Mouse (Mus musculus) embryonic stem cell, embryonic (primary cell): ENCODE measurements around the gene Usp15.
"Not testable (repeated sequence)": the region's sequence is repeated elsewhere in the genome, so short reads cannot be mapped to it uniquely, and the experiment has no call there.

Experiments used
- CTCF ChIA-PET, 4 experiments: fragments of 300-600 bp in 2 of 4; fragments of 350-600 bp in 2 of 4; sonication (Branson Sonifier 250); formaldehyde crosslinking; loops; one replicate each; lab custom pipeline; 2022; ENCODE audit warnings: inconsistent platforms in 2 of 4; lab: Charles Lee
- POLR2A ChIA-PET, 4 experiments: fragments of 300-600 bp in 2 of 4; fragments of 350-600 bp in 2 of 4; sonication (Branson Sonifier 250); formaldehyde crosslinking; loops; one replicate each; lab custom pipeline; 2022; ENCODE audit warnings: antibody characterized with exemption in 4 of 4, inconsistent platforms in 1 of 4; lab: Charles Lee

The Usp15 gene

GRCm38 (mm10) chr10:123196835-123197559 lies at the start of gene Usp15:
Gene Usp15 (minus strand): TSS chr10:123196995.
- POLR2A ChIA-PET, result interaction anchor here in 2 of 4 experiments (0.5 to 1.3 kb wide), 3 partner anchors 9 to 285 kb away, joined by 3 to 5 read pairs (median 3); no protein-coding TSS in a partner anchor
- CTCF ChIA-PET, result no interaction called here

- CTCF ChIA-PET, result no interaction called here
- POLR2A ChIA-PET, result interaction anchor here in 1 of 4 experiments (0.5 kb wide), 1 partner anchor 437 kb away, joined by 3 read pairs; no protein-coding TSS in a partner anchor
These were observed 32.6 kb upstream of the Usp15 start for GRCm38 (mm10) chr10:123229420-123229819.

GRCm38 (mm10) chr10:123222785-123223184 lies 26.0 kb upstream of the Usp15 start:
- CTCF ChIA-PET, result no interaction called here
- POLR2A ChIA-PET, result no interaction called here

DNA sequence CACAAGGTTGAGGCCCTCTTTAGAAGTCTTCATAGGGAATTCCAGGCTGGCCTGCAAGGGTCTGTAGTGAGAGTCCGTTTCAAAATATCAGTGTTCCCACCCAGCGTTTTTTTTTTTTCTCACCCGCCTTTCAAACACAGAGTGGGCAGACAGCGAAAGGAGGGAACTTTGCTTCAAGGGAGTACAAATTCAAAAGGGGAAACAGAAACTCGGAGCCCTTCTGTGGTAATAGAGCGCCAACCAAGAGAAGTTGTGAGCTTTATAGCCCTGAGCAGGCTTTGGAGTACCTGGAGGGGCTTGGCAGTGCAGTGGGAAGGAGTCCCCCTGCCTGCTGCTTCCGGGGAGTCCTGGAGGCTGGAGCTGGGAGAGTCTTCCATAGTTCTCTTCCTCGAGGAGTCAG lies 12.7 kb upstream of the Usp15 start:
- CTCF ChIA-PET, result interaction anchor here in 1 of 4 experiments (1.3 kb wide), 1 partner anchor 9 kb away, joined by 3 read pairs; no protein-coding TSS in a partner anchor
- POLR2A ChIA-PET, result interaction anchor here in 1 of 4 experiments (0.7 to 1.1 kb wide), 2 partner anchors 12 to 1650 kb away, joined by 3 to 5 read pairs; no protein-coding TSS in a partner anchor

GRCm38 (mm10) chr10:123208336-123208735 lies 11.5 kb upstream of the Usp15 start:
- POLR2A ChIA-PET, result interaction anchor here in 1 of 4 experiments (1.1 to 1.4 kb wide), 2 partner anchors 10 to 44 kb away, joined by 3 to 5 read pairs; no protein-coding TSS in a partner anchor
- CTCF ChIA-PET, result interaction anchor here in 1 of 4 experiments (0.5 to 0.6 kb wide), 2 partner anchors 227 to 401 kb away, joined by 3 to 6 read pairs; no protein-coding TSS in a partner anchor

- POLR2A ChIA-PET, result interaction anchor here in 1 of 4 experiments (0.7 kb wide), 1 partner anchor 9 kb away, joined by 3 read pairs; no protein-coding TSS in a partner anchor
- CTCF ChIA-PET, result no interaction called here
These were observed 9.3 kb upstream of the Usp15 start for GRCm38 (mm10) chr10:123206074-123206473.

- POLR2A ChIA-PET, result interaction anchor here in 1 of 4 experiments (0.7 kb wide), 1 partner anchor 8 kb away, joined by 3 read pairs; no protein-coding TSS in a partner anchor
- CTCF ChIA-PET, result not testable (repeated sequence)
These were observed 8.6 kb upstream of the Usp15 start for GRCm38 (mm10) chr10:123205364-123205763.

DNA sequence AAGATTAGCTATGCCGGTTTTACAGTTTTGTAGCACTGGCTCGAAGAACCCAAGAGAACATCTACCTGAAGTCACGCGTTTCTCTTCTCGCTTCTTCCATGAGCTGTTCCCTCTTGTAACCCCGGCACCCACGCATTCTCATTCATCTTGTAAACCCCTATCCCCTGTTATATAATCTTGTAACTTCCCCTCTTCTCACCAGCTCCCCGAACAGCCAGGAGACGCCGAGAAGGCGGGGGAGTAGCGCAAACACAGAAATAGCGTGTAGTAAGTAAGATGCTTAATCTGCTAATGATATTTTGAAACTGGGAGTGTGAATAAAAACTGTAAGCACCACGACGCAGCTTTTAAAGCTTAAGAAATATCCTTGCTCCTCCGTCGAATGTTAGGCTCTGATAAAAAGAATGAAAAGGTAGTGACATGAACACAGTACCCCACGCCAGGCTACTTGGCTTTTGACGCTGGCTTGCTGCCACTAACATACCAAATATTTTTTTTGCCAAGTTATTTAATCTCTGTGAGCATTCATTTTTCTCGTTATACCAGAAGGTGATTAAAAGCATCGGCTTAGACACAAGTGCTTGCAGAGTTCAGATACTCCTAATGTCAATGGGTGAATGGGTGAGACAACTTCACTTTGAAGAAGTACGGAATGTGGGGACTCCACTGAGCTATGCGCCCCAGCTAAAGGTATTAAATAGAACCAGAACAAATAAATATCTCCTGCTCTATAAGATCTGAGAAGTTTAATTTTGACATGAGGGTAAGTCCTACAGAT lies 5.4 kb upstream of the Usp15 start:
- POLR2A ChIA-PET, result interaction anchor here in 1 of 4 experiments (1.7 kb wide), 1 partner anchor 33 kb away, joined by 4 read pairs; no protein-coding TSS in a partner anchor
- CTCF ChIA-PET, result interaction anchor here in 1 of 4 experiments (1.0 kb wide), 1 partner anchor 52 kb away, joined by 3 read pairs; no protein-coding TSS in a partner anchor

- CTCF ChIA-PET, result interaction anchor here in 1 of 4 experiments (1.0 kb wide), 2 partner anchors 8 to 53 kb away, joined by 3 read pairs; no protein-coding TSS in a partner anchor
- POLR2A ChIA-PET, result interaction anchor here in 2 of 4 experiments (1.0 to 1.7 kb wide), 2 partner anchors 25 to 32 kb away, joined by 3 to 4 read pairs; no protein-coding TSS in a partner anchor
These were observed 4.6 kb upstream of the Usp15 start for GRCm38 (mm10) chr10:123201436-123201835.

DNA sequence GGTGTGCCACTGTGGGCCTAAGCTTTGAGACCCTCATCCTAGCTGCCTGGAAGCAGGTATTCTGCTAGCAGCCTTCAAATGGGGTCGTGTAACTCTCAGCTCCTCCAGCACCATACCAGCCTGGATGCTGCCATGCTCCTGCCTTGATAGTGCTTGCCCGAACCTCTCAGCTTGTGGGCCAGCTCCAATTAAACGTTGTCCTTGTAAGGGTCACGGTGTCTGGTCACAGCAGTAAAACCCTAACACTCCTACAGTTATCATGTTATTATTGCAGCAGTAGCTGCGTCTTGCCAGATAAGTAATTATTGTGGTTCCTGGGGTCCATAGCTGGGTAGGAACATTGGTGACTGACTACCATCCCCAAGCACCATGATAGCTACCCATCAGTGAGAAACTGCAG lies 4.2 kb upstream of the Usp15 start:
- ChIA-PET CTCF (interaction anchor here in 2 of 4 experiments (0.9 to 1.0 kb wide), 2 partner anchors 8 to 397 kb away, joined by 3 to 5 read pairs; no protein-coding TSS in a partner anchor), POLR2A (interaction anchor here in 2 of 4 experiments (1.0 to 1.7 kb wide), 2 partner anchors 24 to 32 kb away, joined by 3 to 4 read pairs; no protein-coding TSS in a partner anchor)

GRCm38 (mm10) chr10:123200320-123200659 lies 3.5 kb upstream of the Usp15 start:
- CTCF ChIA-PET, result interaction anchor here in 1 of 4 experiments (0.9 kb wide), 1 partner anchor 396 kb away, joined by 5 read pairs; no protein-coding TSS in a partner anchor
- POLR2A ChIA-PET, result interaction anchor here in 1 of 4 experiments (1.7 kb wide), 1 partner anchor 31 kb away, joined by 4 read pairs; no protein-coding TSS in a partner anchor

DNA sequence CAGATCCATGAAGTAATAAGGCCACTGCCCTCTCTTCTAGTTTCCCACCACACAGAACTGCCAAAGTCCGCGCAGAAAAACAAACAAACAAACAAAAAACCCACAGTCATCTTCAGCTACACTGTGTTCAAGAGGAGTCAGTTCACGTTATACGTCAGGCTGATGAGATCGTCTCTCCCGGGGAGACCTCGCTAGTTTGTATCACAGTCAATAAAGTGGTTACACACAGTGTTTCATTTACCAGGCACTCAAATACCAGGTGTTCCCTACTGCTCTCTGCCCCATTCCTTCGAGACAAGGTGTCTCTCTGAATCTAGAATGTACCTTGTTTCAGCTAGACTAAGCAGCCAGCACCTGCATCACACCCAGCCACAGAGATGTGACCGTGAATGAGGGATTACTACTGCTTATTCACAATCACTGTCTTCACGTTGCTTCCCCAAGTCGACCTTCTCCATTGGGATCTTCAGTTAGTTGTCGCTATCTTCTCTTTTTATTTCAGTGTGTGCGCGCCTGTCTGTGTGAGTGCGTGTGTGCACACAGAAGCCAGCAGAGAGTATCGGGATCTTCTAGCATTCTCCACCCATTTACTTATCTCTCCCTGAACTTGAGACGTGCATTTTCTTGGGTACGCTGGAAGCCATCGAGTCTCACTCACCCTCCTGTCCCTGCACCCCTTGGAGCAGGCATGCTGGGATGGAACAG lies 3.0 kb upstream of the Usp15 start:
- ChIA-PET POLR2A (interaction anchor here in 1 of 4 experiments (0.6 kb wide), 1 partner anchor 268 kb away, joined by 5 read pairs; no protein-coding TSS in a partner anchor), CTCF (no interaction called here)

DNA sequence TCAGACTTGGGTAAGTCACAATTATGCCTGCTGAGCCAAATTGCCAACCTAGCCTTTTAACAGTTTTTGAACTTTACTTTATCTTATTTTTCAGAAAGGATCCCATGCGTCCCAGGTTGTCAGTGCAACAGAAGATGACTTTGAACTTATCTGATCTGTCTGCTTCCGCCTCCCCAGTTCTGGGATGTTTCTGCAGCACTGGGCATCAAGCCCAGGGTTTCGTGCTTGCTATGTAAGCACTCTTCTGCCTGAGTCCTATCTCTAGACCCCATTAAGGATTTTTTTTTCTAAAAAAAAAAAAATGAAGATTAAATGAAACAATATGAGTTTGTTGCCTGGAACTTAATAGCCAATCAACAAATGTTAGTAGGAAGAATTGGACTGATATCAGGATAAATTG lies 2.3 kb upstream of the Usp15 start:
- ChIA-PET POLR2A (interaction anchor here in 2 of 4 experiments (0.6 kb wide), 2 partner anchors 268 to 319 kb away, joined by 4 to 5 read pairs; no protein-coding TSS in a partner anchor), CTCF (no interaction called here)

- ChIA-PET CTCF (no interaction called here), POLR2A (interaction anchor here in 2 of 4 experiments (0.5 to 1.3 kb wide), 2 partner anchors 11 to 43 kb away, joined by 3 to 5 read pairs; no protein-coding TSS in a partner anchor)
These were observed 1.4 kb upstream of the Usp15 start for GRCm38 (mm10) chr10:123198183-123198582.

DNA sequence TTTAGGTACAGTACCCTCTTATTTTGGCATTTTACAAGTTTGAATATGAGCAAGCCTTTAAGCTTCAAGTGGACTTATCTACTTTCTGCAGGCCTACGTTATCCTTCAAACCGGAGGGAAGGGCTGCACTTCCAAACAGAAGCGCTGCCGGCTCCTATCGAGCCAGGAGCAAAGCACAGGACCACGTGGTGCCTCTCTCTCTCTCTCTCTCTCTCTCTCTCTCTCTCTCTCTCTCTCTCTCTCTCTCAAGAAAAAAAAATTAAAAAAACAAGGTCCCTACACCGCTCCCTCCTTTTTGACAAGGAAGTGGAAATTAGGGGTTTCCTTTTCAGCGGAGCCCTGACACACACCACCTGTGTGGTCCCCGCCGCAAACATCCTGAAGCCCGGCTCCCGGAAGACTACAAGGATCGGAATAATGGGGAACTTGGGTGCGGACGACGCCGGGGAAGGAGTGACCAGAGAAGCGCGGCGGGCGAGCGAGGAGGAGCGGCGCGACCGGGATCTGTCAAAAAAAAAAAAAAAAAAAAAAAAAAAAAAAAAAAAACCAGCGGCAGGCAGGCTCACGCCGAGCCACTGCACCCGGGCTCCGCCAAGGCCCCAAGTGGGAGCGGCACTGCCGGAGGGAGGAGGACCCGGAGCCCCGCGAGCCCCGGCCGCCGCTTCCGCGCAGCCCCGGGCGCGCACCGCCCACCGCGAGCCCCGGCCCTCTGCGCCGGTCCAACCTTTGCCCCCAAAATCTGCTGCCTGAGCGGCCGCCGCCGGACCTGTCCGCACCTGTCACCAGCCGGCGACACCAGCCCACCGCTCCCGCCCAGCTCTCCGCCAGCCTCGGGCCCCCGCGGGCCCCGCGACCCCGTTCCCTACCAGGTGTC lies 597 bp downstream of the Usp15 start:
- POLR2A ChIA-PET, result interaction anchor here in 2 of 4 experiments (0.7 kb wide), 2 partner anchors 125 to 1378 kb away, joined by 3 to 8 read pairs; no protein-coding TSS in a partner anchor
- CTCF ChIA-PET, result no interaction called here

- ChIA-PET POLR2A (interaction anchor here in 2 of 4 experiments (0.7 kb wide), 2 partner anchors 125 to 1377 kb away, joined by 3 to 8 read pairs; no protein-coding TSS in a partner anchor), CTCF (no interaction called here)
These were observed 1.3 kb downstream of the Usp15 start for GRCm38 (mm10) chr10:123195501-123195900.

- ChIA-PET POLR2A (no interaction called here), CTCF (interaction anchor here in 1 of 4 experiments (0.8 kb wide), 1 partner anchor 15 kb away, joined by 3 read pairs; no protein-coding TSS in a partner anchor)
These were observed 5.8 kb downstream of the Usp15 start for GRCm38 (mm10) chr10:123191038-123191437.
